Mouse (Mus musculus): ENCODE data around the gene Zfp990. TPM values are rescaled to one million over a fixed set of nuclear protein-coding genes. Genes with fewer than 3 reads are reported as not detected.

The Zfp990 gene
- polyA plus RNA-seq, 1 experiment from 2014 or later, result not detected

Other genes with a start within 250 kb of the Zfp990 start
- 0.14 and 0.18 TPM in 2 replicates for gene Tnfrsf8, start 195.6 kb upstream of the Zfp990 start, polyA plus RNA-seq (2015; fragmentation: Nextera tagmentation; extraction: Ambion mirVana)
- gene Gm13212, start 74.4 kb downstream of the Zfp990 start, polyA plus RNA-seq (2015; fragmentation: Nextera tagmentation; extraction: Ambion mirVana), result 2.3 and 3.4 TPM in 2 replicates
- gene Zfp980, start 159.9 kb downstream of the Zfp990 start, polyA plus RNA-seq (2015; fragmentation: Nextera tagmentation; extraction: Ambion mirVana), result 0.09 TPM in 1 of 2 replicates, not detected in the other